Mouse (Mus musculus): ENCODE results near the gene Fkbp1b. TPM values are rescaled to one million over a fixed set of nuclear protein-coding genes. Genes with fewer than 3 reads are reported as not detected.

The Fkbp1b gene
- polyA plus RNA-seq, 1 experiment from 2014 or later: 8.9 TPM

- H3K9ac ChIP-seq: peak overlapping the region; percentile 62
- peaks cover 19% of the 10 kb centered on the region for H3K4me1 ChIP-seq (replicated peaks)
- peak overlapping the region; percentile 77 for H3K27ac ChIP-seq
- H3K4me3 ChIP-seq: peak overlapping the region; percentile 68
- peaks cover under 1% of the 10 kb centered on the region; the same call in 1 of the 2 replicates for H3K36me3 ChIP-seq
- no peaks in the 10 kb centered on the region for H3K27me3 ChIP-seq
- no peaks in the 10 kb centered on the region for H3K9me3 ChIP-seq (replicated peaks)
- 0% methylated on average over 12 of the region's 12 CpGs for WGBS
- peak; percentile 40; the same call in 1 of the 2 replicates for ATAC-seq (replicated peaks; ENCODE audit: insufficient number of reproducible peaks, insufficient read depth, low FRiP score, low read depth)
- H3K4me2 ChIP-seq: peak overlapping the region; percentile 67
Measured at GRCm38 (mm10) chr12:4843741-4844140, 2.4 kb upstream of the Fkbp1b start.

- Histone ChIP-seq H3K9ac (peak within 1 kb of the TSS; percentile 62), H3K27ac (peak within 1 kb of the TSS; percentile 77), H3K4me3 (peak within 1 kb of the TSS; percentile 94), H3K27me3 (no peaks in the 10 kb centered on the region), H3K4me2 (peak within 1 kb of the TSS; percentile 99), H3K9me3 (replicated peaks) (no peaks in the 10 kb centered on the region), H3K4me1 (replicated peaks) (peaks cover 19% of the 10 kb centered on the region), H3K36me3 (no peaks in the 10 kb centered on the region)
- ATAC-seq (replicated peaks; ENCODE audit: insufficient number of reproducible peaks, insufficient read depth, low FRiP score, low read depth): peak; percentile 91
- 1% methylated on average over 30 of the region's 30 CpGs for WGBS
Measured at GRCm38 (mm10) chr12:4842890-4843597, 1.7 kb upstream of the Fkbp1b start, which contains the start of gene Wdcp. Gene Wdcp (plus strand): TSS chr12:4843303.

- Histone ChIP-seq H3K27me3 (no peaks in the 10 kb centered on the region), H3K9ac (no peak overlapping the region), H3K27ac (no peak overlapping the region), H3K4me3 (no peak overlapping the region), H3K9me3 (replicated peaks) (no peaks in the 10 kb centered on the region), H3K4me2 (no peak overlapping the region; the same call in 1 of the 2 replicates), H3K36me3 (no peaks in the 10 kb centered on the region), H3K4me1 (replicated peaks) (peaks cover 19% of the 10 kb centered on the region)
- 89% methylated on average over 8 of the region's 8 CpGs for WGBS
- ATAC-seq (replicated peaks; ENCODE audit: insufficient number of reproducible peaks, insufficient read depth, low FRiP score, low read depth): no peak
Measured at GRCm38 (mm10) chr12:4842456-4842855, 1.1 kb upstream of the Fkbp1b start.

GRCm38 (mm10) chr12:4840741-4841140 lies 650 bp downstream of the Fkbp1b start:
- no peaks in the 10 kb centered on the region for H3K27me3 ChIP-seq
- H3K4me2 ChIP-seq: peak overlapping the region; percentile 99
- H3K36me3 ChIP-seq: no peaks in the 10 kb centered on the region
- H3K9me3 ChIP-seq (replicated peaks): no peaks in the 10 kb centered on the region
- ATAC-seq (replicated peaks; ENCODE audit: insufficient number of reproducible peaks, insufficient read depth, low FRiP score, low read depth): no peak
- peaks cover 19% of the 10 kb centered on the region for H3K4me1 ChIP-seq (replicated peaks)
- H3K9ac ChIP-seq: peak overlapping the region; percentile 78
- peak overlapping the region; percentile 94 for H3K4me3 ChIP-seq
- WGBS: 1% methylated on average over 11 of the region's 11 CpGs
- H3K27ac ChIP-seq: no peak overlapping the region

GRCm38 (mm10) chr12:4840010-4840409 lies 1.4 kb downstream of the Fkbp1b start:
- H3K27me3 ChIP-seq: no peaks in the 10 kb centered on the region
- H3K27ac ChIP-seq: no peak overlapping the region
- no peaks in the 10 kb centered on the region for H3K36me3 ChIP-seq
- no peaks in the 10 kb centered on the region for H3K9me3 ChIP-seq (replicated peaks)
- no peak overlapping the region for H3K9ac ChIP-seq
- no peak overlapping the region for H3K4me2 ChIP-seq
- WGBS: 49% methylated on average over 6 of the region's 6 CpGs
- H3K4me1 ChIP-seq (replicated peaks): peaks cover 19% of the 10 kb centered on the region
- ATAC-seq (replicated peaks; ENCODE audit: insufficient number of reproducible peaks, insufficient read depth, low FRiP score, low read depth): no peak
- peak overlapping the region; percentile 94 for H3K4me3 ChIP-seq

- ATAC-seq (replicated peaks; ENCODE audit: insufficient number of reproducible peaks, insufficient read depth, low FRiP score, low read depth): no peak
- Histone ChIP-seq H3K27ac (no peak overlapping the region), H3K36me3 (no peaks in the 10 kb centered on the region), H3K4me1 (replicated peaks) (peaks cover 10% of the 10 kb centered on the region), H3K9ac (no peak overlapping the region), H3K4me2 (no peak overlapping the region), H3K27me3 (no peaks in the 10 kb centered on the region), H3K9me3 (replicated peaks) (no peaks in the 10 kb centered on the region), H3K4me3 (no peak overlapping the region)
- whole genome bisulfite sequencing: 38% methylated on average over 4 of the region's 4 CpGs
Measured at GRCm38 (mm10) chr12:4836959-4837358, 4.4 kb downstream of the Fkbp1b start.

- Histone ChIP-seq H3K4me2 (no peak overlapping the region), H3K4me3 (no peak overlapping the region), H3K9me3 (replicated peaks) (no peaks in the 10 kb centered on the region), H3K4me1 (replicated peaks) (no peaks in the 10 kb centered on the region), H3K9ac (no peak overlapping the region), H3K27ac (no peak overlapping the region), H3K27me3 (no peaks in the 10 kb centered on the region), H3K36me3 (peaks cover 41% of the 10 kb centered on the region)
- no peak for ATAC-seq (replicated peaks; ENCODE audit: insufficient number of reproducible peaks, insufficient read depth, low FRiP score, low read depth)
- 67% methylated on average over 3 of the region's 3 CpGs for WGBS
Measured at GRCm38 (mm10) chr12:4827256-4827655, 14.1 kb downstream of the Fkbp1b start.

GRCm38 (mm10) chr12:4817361-4818101 lies 23.9 kb downstream of the Fkbp1b start, which contains the start of gene Sf3b6:
Gene Sf3b6 (plus strand): TSS chr12:4817544.
- no peaks in the 10 kb centered on the region for H3K9me3 ChIP-seq (replicated peaks)
- under 1% methylated on average over 49 of the region's 49 CpGs for WGBS

GRCm38 (mm10) chr12:4816680-4817360 lies 24.6 kb downstream of the Fkbp1b start:
- Histone ChIP-seq H3K4me1 (replicated peaks) (peaks cover 16% of the 10 kb centered on the region), H3K9ac (peak overlapping the region; percentile 65), H3K4me3 (peak overlapping the region; percentile 74), H3K9me3 (replicated peaks) (no peaks in the 10 kb centered on the region), H3K4me2 (peak overlapping the region; percentile 83), H3K27ac (peak overlapping the region; percentile 86), H3K36me3 (peaks cover 13% of the 10 kb centered on the region), H3K27me3 (no peaks in the 10 kb centered on the region)
- ATAC-seq (replicated peaks; ENCODE audit: insufficient number of reproducible peaks, insufficient read depth, low FRiP score, low read depth): no peak; the same call in 1 of the 2 replicates
- WGBS: 6% methylated on average over 24 of the region's 24 CpGs

More at GRCm38 (mm10) chr12:4817361-4818101, 23.9 kb downstream of the Fkbp1b start, which contains the start of gene Sf3b6:
- H3K9ac ChIP-seq: peak within 1 kb of the TSS; percentile 65
- H3K4me3 ChIP-seq: peak within 1 kb of the TSS; percentile 74
- ATAC-seq (replicated peaks; ENCODE audit: insufficient number of reproducible peaks, insufficient read depth, low FRiP score, low read depth): peak; percentile 99
- peaks cover 16% of the 10 kb centered on the region for H3K4me1 ChIP-seq (replicated peaks)
- peak within 1 kb of the TSS; percentile 86 for H3K27ac ChIP-seq
- H3K27me3 ChIP-seq: no peaks in the 10 kb centered on the region
- H3K36me3 ChIP-seq: peaks cover 20% of the 10 kb centered on the region
- H3K4me2 ChIP-seq: peak within 1 kb of the TSS; percentile 83

- H3K4me2 ChIP-seq: no peak overlapping the region
- 72% methylated on average over 4 of the region's 4 CpGs for WGBS
- H3K27ac ChIP-seq: no peak overlapping the region
- ATAC-seq (replicated peaks; ENCODE audit: insufficient number of reproducible peaks, insufficient read depth, low FRiP score, low read depth): no peak
- H3K4me1 ChIP-seq (replicated peaks): peaks cover 12% of the 10 kb centered on the region
- peaks cover 4% of the 10 kb centered on the region; the same call in 1 of the 2 replicates for H3K9me3 ChIP-seq (replicated peaks)
- no peaks in the 10 kb centered on the region for H3K27me3 ChIP-seq
- H3K9ac ChIP-seq: no peak overlapping the region
- H3K4me3 ChIP-seq: no peak overlapping the region
- no peaks in the 10 kb centered on the region for H3K36me3 ChIP-seq
Measured at GRCm38 (mm10) chr12:4813636-4814035, 27.8 kb downstream of the Fkbp1b start.

GRCm38 (mm10) chr12:4811705-4812104 lies 29.7 kb downstream of the Fkbp1b start:
- Histone ChIP-seq H3K9me3 (replicated peaks) (peaks cover 4% of the 10 kb centered on the region; the same call in 1 of the 2 replicates), H3K36me3 (no peaks in the 10 kb centered on the region), H3K4me1 (replicated peaks) (0 out of 2 replicates have a peak, but pooled peaks cover 3% of the 10 kb centered on the region), H3K4me3 (no peak overlapping the region), H3K27me3 (no peaks in the 10 kb centered on the region), H3K27ac (no peak overlapping the region), H3K4me2 (no peak overlapping the region), H3K9ac (no peak overlapping the region)
- 45% methylated on average over 3 of the region's 3 CpGs for WGBS
- ATAC-seq (replicated peaks; ENCODE audit: insufficient number of reproducible peaks, insufficient read depth, low FRiP score, low read depth): no peak

All from heart, embryonic 15.5 days (tissue).